Mouse (Mus musculus): ENCODE measurements around the gene Rab12.
A peak's percentile ranks its signal among the peaks of the same experiment; 100 is the strongest.

Rab12 gene

GRCm38 (mm10) chr17:66502865-66503264 is 16.7 kb downstream of the Rab12 start:
- DNase-seq (ENCODE audit: low spot score), result no peak

- no peak for DNase-seq (ENCODE audit: low spot score)
Observed at GRCm38 (mm10) chr17:66498598-66498997, 20.9 kb downstream of the Rab12 start.

GRCm38 (mm10) chr17:66496589-66496988 is 22.9 kb downstream of the Rab12 start:
- no peak for DNase-seq (ENCODE audit: low spot score)

- DNase-seq (ENCODE audit: low spot score), result peak; percentile 30
Observed at GRCm38 (mm10) chr17:66490022-66490601, 29.4 kb downstream of the Rab12 start.

GRCm38 (mm10) chr17:66486576-66486975 is 33.0 kb downstream of the Rab12 start:
- no peak for DNase-seq (ENCODE audit: low spot score)

GRCm38 (mm10) chr17:66485742-66486141 is 33.8 kb downstream of the Rab12 start:
- peak; percentile 76 for DNase-seq (ENCODE audit: low spot score)

GRCm38 (mm10) chr17:66484965-66485364 is 34.6 kb downstream of the Rab12 start:
- no peak for DNase-seq (ENCODE audit: low spot score)

GRCm38 (mm10) chr17:66483651-66484454 is 35.7 kb downstream of the Rab12 start:
- no peak for DNase-seq (ENCODE audit: low spot score)

GRCm38 (mm10) chr17:66481295-66481694 is 38.2 kb downstream of the Rab12 start:
- no peak for DNase-seq (ENCODE audit: low spot score)

- no peak for DNase-seq (ENCODE audit: low spot score)
Observed at GRCm38 (mm10) chr17:66480491-66481278, 38.8 kb downstream of the Rab12 start.

GRCm38 (mm10) chr17:66479813-66480490 is 39.6 kb downstream of the Rab12 start:
- peak; percentile 70 for DNase-seq (ENCODE audit: low spot score)

GRCm38 (mm10) chr17:66479311-66479710 is 40.2 kb downstream of the Rab12 start:
- DNase-seq (ENCODE audit: low spot score), result peak; percentile 18

- DNase-seq (ENCODE audit: low spot score), result no peak
Observed at GRCm38 (mm10) chr17:66473205-66473604, 46.3 kb downstream of the Rab12 start.

GRCm38 (mm10) chr17:66471775-66472174 is 47.8 kb downstream of the Rab12 start:
- DNase-seq (ENCODE audit: low spot score), result no peak

- DNase-seq (ENCODE audit: low spot score), result no peak
Observed at GRCm38 (mm10) chr17:66471252-66471651, 48.3 kb downstream of the Rab12 start.

GRCm38 (mm10) chr17:66470020-66470419 is 49.5 kb downstream of the Rab12 start:
- no peak for DNase-seq (ENCODE audit: low spot score)

- no peak for DNase-seq (ENCODE audit: low spot score)
Observed at GRCm38 (mm10) chr17:66457278-66457677, 62.3 kb downstream of the Rab12 start.

- peak; percentile 84 for DNase-seq (ENCODE audit: low spot score)
Observed at GRCm38 (mm10) chr17:66451143-66451542, 68.4 kb downstream of the Rab12 start.

- DNase-seq (ENCODE audit: low spot score), result no peak
Observed at GRCm38 (mm10) chr17:66450526-66451070, 68.9 kb downstream of the Rab12 start.

- DNase-seq (ENCODE audit: low spot score), result peak; percentile 77
Observed at GRCm38 (mm10) chr17:66449460-66450341, 69.8 kb downstream of the Rab12 start, which contains the start of gene Mtcl1. Gene Mtcl1, minus strand, starts transcription at chr17:66449750.
